Mouse (Mus musculus) cerebellum, postnatal 14 days (tissue): ENCODE results near the gene Serinc4.
A peak's percentile ranks its signal among the peaks of the same experiment; 100 is the strongest.

ENCODE experiments used
- DNase-seq, 2 experiments: peaks; one replicate each; pipeline ENCODE4 v3.0.0; 2021; ENCODE audit warnings: mixed read lengths in 2 of 2

The Serinc4 gene

GRCm38 (mm10) chr2:121447006-121447405, 9.6 kb downstream of the Serinc4 start:
- DNase-seq = no peak

GRCm38 (mm10) chr2:121446506-121446905, 10.1 kb downstream of the Serinc4 start:
- DNase-seq = no peak

DNA sequence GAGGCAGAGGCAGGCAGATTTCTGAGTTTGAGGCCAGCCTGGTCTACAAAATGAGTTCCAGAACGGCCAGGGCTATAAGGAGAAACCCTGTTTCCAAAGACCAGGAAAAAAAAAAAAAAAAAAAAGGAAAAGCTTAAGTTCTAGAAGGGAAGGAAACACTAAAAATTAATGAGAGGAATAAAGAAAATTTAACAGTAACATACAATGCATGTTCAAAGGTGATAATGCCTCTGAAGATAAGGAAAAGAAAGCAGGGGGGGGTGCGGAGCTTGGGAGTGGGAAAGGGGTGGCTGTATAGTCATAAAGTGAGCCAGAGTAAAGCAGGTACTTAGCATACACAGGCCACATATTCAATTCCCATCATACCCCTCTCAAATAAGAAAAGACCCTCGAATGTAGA, 11.5 kb downstream of the Serinc4 start:
- DNase-seq = no peak

GRCm38 (mm10) chr2:121444178-121444577, 12.4 kb downstream of the Serinc4 start, which contains the start of gene Ell3:
Ell3 (minus strand) TSS chr2:121444278.
- DNase-seq = no peak

DNA sequence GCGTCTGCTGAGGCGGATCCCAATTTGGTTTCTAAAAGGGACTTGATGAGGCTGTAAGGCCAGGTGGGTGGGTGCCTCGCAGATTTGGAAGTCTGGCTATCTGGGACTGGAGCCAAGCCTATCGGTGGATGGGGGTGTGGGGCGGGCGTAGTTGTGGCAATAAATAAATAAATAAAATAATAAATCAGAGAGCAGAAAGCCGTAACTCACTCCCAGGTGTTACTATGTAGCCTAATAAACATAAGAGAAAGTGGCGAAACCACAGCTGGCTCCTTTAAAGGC, 13.6 kb downstream of the Serinc4 start:
- DNase-seq = peak in 1 of 2 experiments; percentile 35

GRCm38 (mm10) chr2:121442259-121443067, 14.1 kb downstream of the Serinc4 start:
- peak; percentile 62 to 63 for DNase-seq

DNA sequence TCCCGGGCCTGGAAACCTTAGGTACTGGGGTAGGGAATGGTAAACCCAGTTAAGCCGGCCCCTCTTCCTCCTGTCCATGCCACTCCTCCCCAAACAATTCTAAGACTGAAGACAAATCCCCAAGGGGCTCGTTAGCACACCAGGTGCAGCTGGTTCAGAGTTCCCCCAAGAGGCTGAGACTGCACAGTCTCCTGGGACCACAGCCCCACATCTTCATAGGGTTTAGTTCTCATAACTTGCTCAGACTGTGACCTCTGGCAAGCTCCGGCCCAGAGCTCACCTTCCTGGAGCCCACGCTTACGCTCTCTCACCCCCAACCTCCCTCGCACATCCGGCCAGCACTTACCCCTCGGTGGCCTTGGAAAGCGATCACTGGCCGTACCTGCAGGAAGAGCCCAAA, 14.8 kb downstream of the Serinc4 start:
- DNase-seq = no peak

- no peak for DNase-seq
Measured at GRCm38 (mm10) chr2:121440834-121441605, 15.6 kb downstream of the Serinc4 start.

- DNase-seq = no peak
Measured at GRCm38 (mm10) chr2:121439746-121440145, 16.8 kb downstream of the Serinc4 start.

GRCm38 (mm10) chr2:121434854-121435253, 21.7 kb downstream of the Serinc4 start:
- DNase-seq = no peak

DNA sequence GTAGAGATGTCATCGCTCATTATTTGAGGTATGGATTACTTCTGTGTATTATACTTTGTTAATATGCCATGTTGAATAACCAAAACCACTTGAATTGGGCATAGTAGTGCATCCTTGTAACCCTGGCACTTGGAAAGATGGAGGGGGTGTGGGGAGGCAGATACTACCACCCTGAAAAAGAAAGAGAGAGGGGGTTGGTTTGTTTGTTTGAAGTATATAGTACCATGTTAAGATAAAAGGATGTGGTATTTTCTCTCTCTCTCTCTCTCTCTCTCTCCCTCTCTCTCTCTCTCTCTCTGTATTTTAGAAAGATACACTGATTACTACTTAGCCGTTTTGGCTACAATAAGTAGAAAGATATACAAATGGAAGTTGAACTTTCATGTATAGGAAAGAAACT, 30.7 kb downstream of the Serinc4 start:
- no peak for DNase-seq

GRCm38 (mm10) chr2:121423166-121423565, 33.4 kb downstream of the Serinc4 start:
- no peak for DNase-seq

DNA sequence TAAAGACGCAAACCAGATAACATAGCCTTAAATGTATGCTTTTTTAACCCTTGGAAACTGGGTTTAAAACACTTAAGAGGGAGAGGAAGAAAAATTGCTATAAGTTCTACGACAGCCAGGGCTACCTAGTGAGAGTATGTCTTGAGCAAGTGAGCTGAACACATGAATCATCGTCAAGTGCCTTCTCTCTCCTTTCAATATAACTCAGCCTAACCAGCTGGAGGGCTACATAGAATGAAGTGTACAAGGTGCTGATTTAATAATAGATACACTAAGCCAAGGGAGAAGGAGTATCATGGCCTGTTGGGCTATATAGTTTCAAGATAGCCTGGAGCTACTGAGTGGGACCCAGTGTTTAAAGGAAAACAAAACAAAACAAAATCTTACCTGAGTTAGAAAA, 38.1 kb downstream of the Serinc4 start:
- DNase-seq = no peak

DNA sequence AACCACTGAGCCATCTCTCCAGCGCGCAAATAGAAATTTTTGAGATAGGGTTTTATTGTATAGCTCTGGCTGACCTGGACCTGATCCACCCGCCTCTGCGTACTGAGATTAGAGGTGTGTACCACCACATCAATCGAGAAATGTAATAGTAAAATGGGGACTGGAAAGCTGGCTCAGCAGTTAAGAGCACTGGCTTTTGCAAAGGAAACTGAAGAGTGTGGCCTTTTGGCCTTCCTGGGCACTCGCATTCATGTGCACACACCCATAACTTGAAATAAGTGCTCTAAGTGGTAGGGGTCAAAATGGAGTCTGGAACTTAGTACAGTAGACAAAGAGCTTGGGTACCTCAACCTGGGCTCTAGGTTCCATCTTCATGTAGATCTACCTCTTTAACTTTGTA, 40.2 kb downstream of the Serinc4 start:
- DNase-seq = no peak

- DNase-seq = no peak
Measured at GRCm38 (mm10) chr2:121415591-121415990, 41.0 kb downstream of the Serinc4 start.

DNA sequence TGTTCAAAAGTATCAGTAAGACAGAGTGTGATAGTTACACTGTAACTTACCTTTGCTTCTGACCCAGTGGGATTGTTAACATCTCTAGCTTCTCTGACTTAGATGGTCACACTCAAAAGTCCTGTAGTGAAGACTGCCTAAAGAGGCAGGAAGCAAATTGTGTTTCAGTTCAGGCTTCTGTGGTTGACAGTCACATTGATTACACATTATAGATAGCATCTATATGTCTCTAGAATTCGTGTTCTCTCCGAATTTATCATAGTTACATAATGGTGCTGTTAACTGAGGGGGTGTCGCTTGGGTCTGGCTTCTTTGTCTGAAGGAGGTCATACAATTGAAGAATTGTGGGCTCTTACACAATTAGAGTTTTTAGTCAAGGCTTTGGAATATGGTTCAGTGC, 41.5 kb downstream of the Serinc4 start:
- no peak for DNase-seq

DNA sequence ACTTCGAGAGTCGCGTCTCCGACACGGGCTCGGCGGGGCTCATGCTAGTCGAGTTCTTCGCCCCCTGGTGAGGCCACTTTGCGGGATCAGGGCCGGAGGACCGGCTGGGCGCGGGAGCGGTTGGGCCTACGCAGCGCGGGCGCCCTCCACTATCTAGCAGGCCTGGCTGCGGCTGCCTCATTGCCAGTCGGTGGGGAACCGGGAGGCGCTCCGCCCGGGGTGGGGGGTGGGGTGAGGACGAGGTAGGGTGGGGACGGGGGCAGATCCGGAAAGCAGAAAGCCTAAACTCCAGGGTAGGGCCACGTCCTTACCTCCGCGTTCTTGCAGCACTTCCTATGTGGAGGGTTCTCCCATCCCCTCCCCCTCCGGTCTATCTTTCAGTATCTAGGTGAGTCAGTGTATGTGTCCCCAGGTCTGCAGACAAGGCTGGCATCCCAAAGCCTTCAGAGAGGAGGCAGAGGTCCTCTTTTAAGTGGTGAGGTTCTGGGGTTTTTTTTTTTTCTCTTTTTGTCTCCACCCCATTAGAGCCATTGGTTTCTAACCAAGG, 42.4 kb downstream of the Serinc4 start:
- peak in 1 of 2 experiments; percentile 51 for DNase-seq

- DNase-seq = peak; percentile 94 to 97
Measured at GRCm38 (mm10) chr2:121413387-121414042, 43.1 kb downstream of the Serinc4 start, which contains the start of the genes Pdia3 and Catsper2. Pdia3 (plus strand) TSS chr2:121413775. Catsper2 (minus strand) TSS chr2:121413792.

- DNase-seq = peak in 1 of 2 experiments; percentile 8
Measured at GRCm38 (mm10) chr2:121412843-121413386, 43.7 kb downstream of the Serinc4 start.

DNA sequence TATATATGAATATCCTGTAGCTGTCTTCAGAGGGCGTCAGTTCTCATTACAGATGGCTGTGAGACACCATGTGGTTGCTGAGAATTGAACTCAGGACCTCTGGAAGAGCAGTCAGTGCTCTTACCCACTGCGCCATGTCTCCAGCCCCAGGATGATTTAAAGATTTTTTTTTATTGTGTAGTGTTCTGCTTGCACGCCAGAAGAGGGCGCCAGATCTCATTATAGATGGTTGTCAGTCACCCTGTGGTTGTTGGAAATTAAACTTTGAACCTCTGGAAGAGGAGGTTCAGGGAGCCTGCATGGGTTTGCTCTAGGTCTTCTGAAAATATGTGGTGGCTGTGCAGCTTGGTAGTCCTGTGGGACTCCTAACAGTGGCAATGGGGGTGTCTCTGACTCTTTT, 48.4 kb downstream of the Serinc4 start:
- DNase-seq = peak; percentile 14 to 40

DNA sequence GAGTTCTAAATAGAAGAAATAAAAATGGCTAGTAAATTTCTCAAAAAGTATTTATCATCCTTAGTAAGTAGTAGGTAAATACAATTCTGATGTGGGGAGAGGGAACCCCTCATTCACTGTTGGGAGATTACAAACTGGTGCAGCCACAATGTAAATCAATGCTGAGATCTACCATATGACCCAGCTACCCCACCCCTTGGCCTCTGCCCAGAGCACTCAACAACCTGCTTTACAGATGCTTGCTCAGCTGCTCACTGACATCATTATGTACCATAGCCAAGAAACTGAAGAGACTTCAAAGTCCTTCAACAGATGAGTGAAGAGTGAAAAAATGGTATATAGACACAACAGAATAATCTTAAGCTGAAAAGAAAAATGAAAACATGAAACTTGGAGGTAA, 53.3 kb downstream of the Serinc4 start:
- DNase-seq = no peak

- DNase-seq = peak; percentile 93 to 98
Measured at GRCm38 (mm10) chr2:121396624-121397023, 60.0 kb downstream of the Serinc4 start.
